Mouse (Mus musculus) ZHBTc4 (cell line): ENCODE measurements at regions not wholly inside any gene's neighbourhood (a gene's known extent, or its start where the extent isn't known, plus 50 kb on each side); places are given as distances from the start of the nearest gene placed in this dataset.

Experiments
- DNase-seq: peaks from one replicate; pipeline ENCODE4 v3.0.0-alpha.2; 2011; ENCODE audit warnings: low read depth, low spot score

DNA sequence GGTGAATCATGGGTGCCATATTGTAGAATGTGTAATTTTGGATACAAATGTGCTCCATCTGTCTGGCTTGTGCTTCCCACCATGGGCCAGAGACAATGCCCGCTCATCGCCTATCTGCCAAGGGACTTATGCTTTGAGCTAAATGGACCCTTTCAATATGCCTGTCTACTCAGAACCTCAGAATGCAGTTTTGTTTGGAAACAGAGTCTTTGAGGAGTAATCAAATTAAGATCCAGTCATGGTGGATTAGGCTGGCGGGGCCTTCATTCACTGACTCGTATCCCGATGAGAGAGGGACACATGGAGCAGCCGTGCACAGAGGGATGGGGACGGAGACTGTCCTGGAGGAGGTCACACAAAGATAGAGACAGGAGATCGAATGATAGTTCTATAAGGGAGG is 716.9 kb downstream of the Vrk1 start:
- DNase-seq: no peak

DNA sequence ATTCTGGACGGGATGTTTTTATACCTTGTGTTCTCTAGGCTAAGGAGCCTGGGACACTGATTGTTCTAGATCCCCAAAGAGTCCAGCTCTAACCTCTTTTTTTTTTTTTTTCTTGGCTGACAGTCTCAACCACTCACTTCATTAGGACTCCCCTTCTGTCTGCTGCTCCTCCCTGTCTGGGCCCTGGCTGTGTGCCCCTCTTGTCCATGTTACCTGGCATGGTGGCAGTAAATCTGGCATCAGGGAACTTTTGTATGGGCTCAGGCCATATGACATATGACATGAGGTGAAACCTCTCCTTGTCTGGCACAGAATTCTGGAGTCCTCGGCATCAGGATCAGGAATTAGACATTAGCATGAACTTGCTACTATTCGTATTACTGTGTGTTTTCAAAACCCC is 717.5 kb downstream of the Vrk1 start:
- DNase-seq: no peak

GRCm38 (mm10) chr12:106729686-106730085 is 719.7 kb downstream of the Vrk1 start:
- no peak for DNase-seq

GRCm38 (mm10) chr12:106732108-106732857 is 722.3 kb downstream of the Vrk1 start:
- no peak for DNase-seq

GRCm38 (mm10) chr12:106748765-106749164 is 738.7 kb downstream of the Vrk1 start:
- no peak for DNase-seq

- no peak for DNase-seq
These were observed 724.9 kb upstream of the 3110018I06Rik start for GRCm38 (mm10) chr12:106763552-106763951.

GRCm38 (mm10) chr12:106764516-106764915 is 723.9 kb upstream of the 3110018I06Rik start:
- DNase-seq: no peak

DNA sequence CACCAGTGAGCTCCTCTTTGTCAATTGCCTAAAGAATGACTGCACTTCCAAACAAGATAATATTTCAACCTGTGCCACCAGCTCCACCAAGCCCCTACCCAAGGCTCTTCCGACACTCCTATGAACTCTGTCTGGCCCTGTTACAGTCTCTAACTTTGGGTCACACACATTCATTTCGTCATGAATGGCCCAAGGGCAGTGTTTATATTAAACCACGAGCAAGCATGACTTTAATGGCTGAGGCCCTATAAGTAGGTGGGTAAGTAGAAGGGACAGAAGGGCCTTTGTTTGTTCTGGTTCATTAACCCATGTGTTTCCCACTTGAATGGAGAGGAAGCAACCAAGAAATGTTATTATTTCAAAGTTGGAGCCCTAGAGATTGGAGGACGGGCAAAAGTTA is 714.9 kb upstream of the 3110018I06Rik start:
- no peak for DNase-seq

GRCm38 (mm10) chr12:106796596-106796995 is 691.8 kb upstream of the 3110018I06Rik start:
- DNase-seq: no peak

DNA sequence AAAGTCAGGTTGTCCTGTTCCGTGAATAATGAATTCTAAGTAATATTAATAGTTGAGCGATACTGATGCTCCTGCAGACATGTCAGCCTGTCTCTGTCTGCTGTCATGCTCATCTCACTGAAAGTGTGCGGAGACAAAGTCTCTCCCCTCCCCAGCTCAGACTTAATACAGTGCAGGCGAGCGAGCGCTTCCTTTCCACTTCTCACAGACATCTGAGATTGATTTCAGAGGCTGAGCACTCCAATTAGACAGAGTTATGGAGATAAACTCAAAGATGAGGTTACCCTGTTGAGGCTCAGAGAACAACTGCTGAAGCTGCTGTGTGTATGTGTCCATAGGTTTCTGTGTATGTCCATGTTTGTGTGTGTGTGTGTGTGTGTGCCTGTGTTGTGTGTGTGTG is 668.7 kb upstream of the 3110018I06Rik start:
- no peak for DNase-seq

GRCm38 (mm10) chr12:106822311-106822710 is 666.1 kb upstream of the 3110018I06Rik start:
- DNase-seq: no peak

DNA sequence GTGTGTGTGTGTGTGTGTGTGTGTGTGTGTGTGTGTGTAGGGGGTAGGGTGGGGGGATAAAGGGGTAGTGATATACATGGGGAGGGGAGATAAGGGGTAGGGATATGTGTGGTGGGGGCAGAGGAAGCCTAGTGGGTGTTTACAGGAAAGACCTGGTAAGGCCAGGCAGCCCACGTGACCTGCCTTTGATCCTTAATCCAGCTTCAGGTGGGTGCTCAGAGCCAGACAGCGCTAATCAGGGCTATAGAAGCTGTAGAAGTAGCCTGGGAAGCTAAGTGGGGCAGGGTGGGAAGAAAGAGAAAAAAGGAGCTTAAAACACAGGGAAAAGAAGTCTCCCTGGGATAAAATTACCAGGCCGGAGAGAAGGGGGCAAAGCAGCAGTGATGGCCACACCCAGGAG is 659.9 kb upstream of the 3110018I06Rik start:
- peak; percentile 6 for DNase-seq

DNA sequence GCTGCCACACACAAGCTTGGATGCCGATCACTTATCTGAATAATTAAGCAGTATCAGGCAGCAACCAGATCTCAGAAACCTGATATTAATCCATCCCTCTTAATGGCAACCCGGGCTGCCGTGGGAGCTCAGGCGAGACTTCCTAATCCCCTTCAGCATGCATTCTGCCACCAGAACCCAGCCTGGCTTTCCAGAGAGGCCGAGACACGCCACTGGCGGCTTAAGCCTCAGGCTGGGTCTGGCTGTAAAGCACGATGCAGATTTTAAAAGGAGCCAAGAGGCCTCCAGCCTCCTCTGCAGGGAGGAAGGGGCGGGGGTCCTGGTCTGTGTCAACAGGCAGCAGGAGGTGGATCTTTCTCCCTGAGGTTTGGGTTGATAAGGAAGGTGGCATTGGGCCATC is 659.1 kb upstream of the 3110018I06Rik start:
- peak; percentile 12 for DNase-seq

DNA sequence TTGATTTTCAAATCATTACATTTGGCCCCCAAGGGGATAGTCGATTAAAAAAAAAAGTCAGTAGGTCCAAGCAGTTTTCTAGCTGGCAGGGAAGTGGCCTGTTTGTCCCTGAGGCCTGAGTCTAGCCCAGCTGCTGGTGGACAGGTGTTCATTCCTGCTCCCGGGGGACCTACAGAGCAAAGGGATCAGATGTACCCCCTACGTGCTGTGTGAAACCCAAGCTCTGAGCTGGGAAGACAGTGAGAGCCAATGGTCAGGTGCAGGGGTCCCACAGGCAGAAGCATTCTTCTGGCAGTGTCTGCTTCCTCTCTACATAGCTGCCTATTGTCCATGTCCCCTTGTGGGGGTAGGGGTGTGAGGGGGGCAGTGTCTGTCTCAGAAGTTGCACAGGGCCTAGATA is 653.2 kb upstream of the 3110018I06Rik start:
- DNase-seq: no peak

- no peak for DNase-seq
These were observed 648.8 kb upstream of the 3110018I06Rik start for GRCm38 (mm10) chr12:106839618-106840017.

- no peak for DNase-seq
These were observed 648.2 kb upstream of the 3110018I06Rik start for GRCm38 (mm10) chr12:106840150-106840651.

GRCm38 (mm10) chr12:106841996-106842395 is 646.4 kb upstream of the 3110018I06Rik start:
- no peak for DNase-seq

DNA sequence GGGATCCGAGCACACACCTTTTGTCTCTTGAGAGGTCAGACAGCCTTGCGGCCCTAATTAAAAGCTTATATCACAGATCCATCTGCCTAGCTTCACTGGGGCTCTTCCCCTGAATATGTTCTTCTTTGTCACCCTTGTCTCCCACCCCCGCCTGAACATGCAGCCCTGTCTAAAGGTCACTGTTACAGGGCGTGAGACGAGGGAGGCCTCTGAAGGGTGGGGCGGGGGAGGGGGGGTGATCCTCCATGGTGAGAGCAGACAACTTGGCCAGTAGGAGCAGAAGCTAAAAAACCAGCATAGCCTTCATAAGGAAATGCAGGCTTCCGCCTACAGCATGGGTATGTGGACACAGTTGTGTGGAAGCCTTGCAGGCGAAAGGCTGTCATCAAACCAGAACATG is 646.0 kb upstream of the 3110018I06Rik start:
- DNase-seq: peak; percentile 7

DNA sequence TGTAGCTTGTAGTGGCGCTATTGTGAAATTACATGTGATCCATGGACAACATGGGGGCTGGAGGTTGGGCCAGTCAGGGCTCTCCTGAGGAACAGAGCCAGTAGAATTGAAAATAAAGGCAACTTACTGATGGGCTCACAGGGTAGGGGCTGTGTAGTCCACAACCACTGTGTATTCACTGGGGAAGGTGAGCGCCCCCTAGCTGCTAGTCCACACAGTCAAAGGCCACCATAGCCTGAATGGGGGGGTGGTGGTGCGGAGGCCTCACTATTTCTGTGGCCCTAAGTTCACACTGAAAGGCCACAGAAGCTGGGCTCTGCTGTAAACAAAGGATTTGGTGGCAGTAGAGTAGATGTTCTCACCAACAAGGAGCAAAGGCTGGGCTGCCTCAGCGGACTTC is 636.8 kb upstream of the 3110018I06Rik start:
- DNase-seq: no peak

DNA sequence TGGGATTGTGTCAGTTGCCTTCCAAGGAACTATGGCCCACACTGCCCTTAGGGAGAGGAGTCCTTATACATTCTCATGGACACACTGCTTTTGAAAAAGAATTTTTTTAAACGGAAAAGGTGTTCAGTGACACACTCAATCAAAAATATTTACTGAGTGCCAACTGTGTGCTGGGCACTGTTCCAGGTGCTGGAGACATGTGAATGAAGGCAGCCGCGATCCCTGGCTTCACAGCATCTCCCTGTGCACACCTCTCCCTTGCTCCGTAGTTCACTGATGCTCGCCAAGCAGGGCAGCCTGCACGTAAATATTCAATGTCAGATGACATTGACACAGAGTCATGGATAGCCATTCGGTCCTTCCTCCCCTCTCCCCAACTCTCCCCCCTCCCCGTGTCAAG is 635.7 kb upstream of the 3110018I06Rik start:
- no peak for DNase-seq

DNA sequence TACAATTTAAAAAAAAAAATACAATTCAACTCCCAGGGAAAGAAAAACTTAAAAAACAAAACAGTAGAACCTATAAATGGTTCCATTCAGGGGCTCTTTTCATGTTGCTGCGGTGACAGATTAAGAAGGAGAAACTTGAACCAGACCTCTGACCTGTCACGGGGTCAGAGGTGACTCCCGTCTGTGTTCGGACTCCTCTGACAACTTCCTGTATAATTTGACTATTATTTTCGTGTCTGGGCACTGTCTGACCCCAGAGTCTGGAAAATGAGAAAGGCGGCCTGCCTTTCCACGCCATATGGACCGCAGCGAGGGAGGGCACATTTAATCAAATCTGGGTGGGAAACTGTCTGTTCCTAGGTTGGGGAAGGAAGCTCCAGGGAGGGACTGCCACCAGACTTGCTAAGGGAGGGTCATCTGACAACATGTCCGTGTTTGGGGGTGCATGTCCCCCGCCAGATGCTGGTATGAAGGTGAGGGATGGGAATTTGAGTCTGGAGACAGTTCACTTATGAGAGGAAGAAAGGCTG is 634.7 kb upstream of the 3110018I06Rik start:
- no peak for DNase-seq

DNA sequence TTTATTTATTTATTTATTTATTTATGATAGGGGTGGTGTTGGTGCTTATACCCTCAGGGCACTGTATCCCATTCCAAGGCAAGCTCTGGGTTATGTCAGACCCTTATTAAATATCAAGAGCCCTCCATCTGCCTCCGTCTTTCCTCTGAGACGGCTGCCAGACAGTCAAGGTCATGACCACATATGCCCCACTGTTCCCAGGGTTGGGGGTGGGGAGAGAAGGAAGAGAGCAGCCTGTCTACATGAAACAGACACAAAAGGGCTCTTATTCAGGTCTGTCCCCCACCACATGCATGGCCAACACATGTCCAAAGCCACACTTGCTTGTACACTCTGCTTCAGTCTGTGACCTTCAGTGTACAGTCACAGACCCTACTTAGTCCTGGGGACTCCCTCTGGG is 632.9 kb upstream of the 3110018I06Rik start:
- DNase-seq: no peak

- no peak for DNase-seq
These were observed 626.8 kb upstream of the 3110018I06Rik start for GRCm38 (mm10) chr12:106861638-106862037.
